Mouse (Mus musculus) ES-E14 (cell line): Measurements from ENCODE around the gene Nxpe4.

Source experiments
- MAFK ChIP-seq: IDR thresholded peaks from 2 replicates; pipeline ENCODE4 v1.6.1; 2014; ENCODE audit warnings: mild to moderate bottlenecking, low read depth, low read length, inconsistent platforms; ENCODE audit not compliant: insufficient read depth
- ZC3H11A ChIP-seq: IDR thresholded peaks from 2 replicates; pipeline ENCODE4 v1.6.1; 2012; ENCODE audit warnings: low read depth, mild to moderate bottlenecking, inconsistent platforms, low read length, borderline replicate concordance
- ZNF384 ChIP-seq: IDR thresholded peaks from 2 replicates; pipeline ENCODE4 v1.6.1; 2012; ENCODE audit warnings: low read depth, low read length, inconsistent platforms

DNA sequence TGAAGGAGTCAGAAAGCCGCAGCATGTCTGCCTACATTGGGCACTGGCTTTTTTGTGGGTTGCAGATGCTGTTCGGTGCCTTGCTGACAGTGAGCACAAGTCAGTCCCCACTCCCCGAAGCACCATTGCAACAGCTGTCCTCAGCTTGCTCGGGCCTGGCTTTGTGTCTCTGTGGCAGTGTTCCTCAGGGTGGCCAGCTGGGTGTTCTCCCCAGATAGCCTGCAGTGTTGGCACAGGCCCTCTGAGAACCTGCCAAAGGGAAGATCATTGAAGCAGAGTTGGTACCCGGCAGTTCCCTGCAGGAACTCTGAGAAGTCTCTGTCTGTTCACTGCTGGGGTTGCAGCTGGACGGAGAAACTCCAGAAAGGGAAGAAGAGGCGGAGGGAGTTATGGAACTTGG is 22.5 kb downstream of the Nxpe4 start:
- no peak for TF ChIP-seq ZC3H11A
- TF ChIP-seq MAFK = no peak
- no peak for TF ChIP-seq ZNF384
